Mouse (Mus musculus) lung, postnatal 0 days (tissue): ENCODE results near the gene Kif5c.

Experiments
- CTCF ChIP-seq: IDR thresholded peaks from 2 replicates; pipeline ENCODE4 v1.5.1; 2016; ENCODE audit warnings: antibody characterized with exemption, mild to moderate bottlenecking
- EP300 ChIP-seq: IDR thresholded peaks from 2 replicates; pipeline ENCODE4 v1.6.1; 2016; ENCODE audit warnings: antibody characterized with exemption, mild to moderate bottlenecking, control low read depth

DNA sequence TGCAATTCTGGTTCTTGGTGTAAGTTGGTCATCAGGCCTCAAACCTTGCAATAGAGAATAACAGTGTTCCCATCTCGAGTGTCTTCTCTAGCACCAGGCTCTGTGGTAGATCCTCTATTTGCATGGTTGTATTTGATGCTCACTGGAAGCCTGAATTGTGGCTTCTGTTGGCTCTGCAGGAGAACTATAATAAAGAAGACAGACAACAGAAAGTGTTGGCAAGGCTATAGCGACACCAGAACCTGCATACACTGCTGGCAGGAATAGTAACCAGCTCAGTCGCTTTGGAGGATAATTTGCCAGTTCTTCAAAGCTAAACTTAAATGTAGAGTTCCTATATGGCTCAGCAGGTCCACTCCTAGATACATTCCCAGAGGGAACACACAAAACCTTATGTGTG, 38.6 kb downstream of the Kif5c start:
- no peak for TF ChIP-seq EP300
- no peak for TF ChIP-seq CTCF
